In the genomic region with DNA sequence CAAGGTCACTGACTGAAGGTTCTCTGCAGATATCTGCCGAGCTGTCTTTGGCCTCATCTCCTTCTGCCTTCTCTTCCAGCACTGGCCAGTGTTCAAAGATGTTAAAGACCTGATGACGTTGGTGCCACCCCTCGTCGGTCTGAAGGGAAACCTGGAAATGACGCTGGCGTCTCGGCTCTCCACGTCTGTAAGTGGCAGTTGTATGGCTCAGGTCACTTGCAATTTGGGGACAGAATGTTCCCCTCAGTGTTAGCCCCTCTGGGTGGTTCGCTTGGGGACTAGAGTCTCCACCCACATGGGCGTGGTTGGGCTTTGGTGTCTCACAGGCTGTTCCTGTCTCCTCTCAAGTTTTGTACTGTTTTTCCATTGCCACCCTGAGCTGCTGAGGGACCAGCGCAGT, we compare ENCODE assay signal across 10 mouse cellular contexts. TPM values are rescaled to one million over a fixed set of nuclear protein-coding genes. Genes with fewer than 3 reads are reported as not detected.
DNase-seq lines count a peak whose midpoint lies in the region; ATAC-seq and TF ChIP-seq lines count a peak whose summit lies in the region.
"Had no signal": no experiment of that assay in that cellular context is flagged by ENCODE, and none has a peak within 500 bp of the region (broad histone marks: within the 10 kb centered on the region; RNA-seq: fewer than 3 reads in every experiment).

No protein-coding gene starts in this region.

- ATAC-seq in hindbrain, embryonic 12.5 days (ENCODE audit: low FRiP score): no peak
- no peak for ATAC-seq in heart, embryonic 13.5 days (ENCODE audit: extremely low read depth, insufficient number of reproducible peaks, low FRiP score, low TSS enrichment)
- ATAC-seq in midbrain, postnatal 0 days (ENCODE audit: low FRiP score): no peak

- H3K4me2 ChIP-seq in hindbrain, embryonic 12.5 days (replicated peaks): no peak overlapping the region
- H3K4me2 ChIP-seq in heart, embryonic 13.5 days: peak overlapping the region; percentile 28; the same call in 1 of the 2 replicates
- H3K4me2 ChIP-seq in midbrain, postnatal 0 days (ENCODE audit: low read depth, low read length, poor library complexity, severe bottlenecking): no peak overlapping the region
- H3K4me2 ChIP-seq: neural tube, embryonic 13.5 days had no signal

- H3K4me3 ChIP-seq in hindbrain, embryonic 10.5 days: no peak overlapping the region
- H3K4me3 ChIP-seq in hindbrain, embryonic 12.5 days: no peak overlapping the region
- no peak overlapping the region for H3K4me3 ChIP-seq in heart, embryonic 13.5 days
- H3K4me3 ChIP-seq in midbrain, postnatal 0 days (ENCODE audit: low read depth, low read length): no peak overlapping the region
- H3K4me3 ChIP-seq: neural tube, embryonic 13.5 days had no signal

- H3K36me3 ChIP-seq in hindbrain, embryonic 10.5 days: no peaks in the 10 kb centered on the region
- no peaks in the 10 kb centered on the region for H3K36me3 ChIP-seq in hindbrain, embryonic 12.5 days
- peaks cover 16% of the 10 kb centered on the region for H3K36me3 ChIP-seq in heart, embryonic 13.5 days
- H3K36me3 ChIP-seq in midbrain, postnatal 0 days (ENCODE audit: insufficient read depth, low read length): no peaks in the 10 kb centered on the region
- H3K36me3 ChIP-seq: neural tube, embryonic 13.5 days had no signal

- peak overlapping the region; percentile 57; the same call in 1 of the 2 replicates for H3K27ac ChIP-seq in hindbrain, embryonic 10.5 days
- H3K27ac ChIP-seq in hindbrain, embryonic 12.5 days: no peak overlapping the region
- H3K27ac ChIP-seq in heart, embryonic 13.5 days (replicated peaks): no peak overlapping the region
- no peak overlapping the region for H3K27ac ChIP-seq in midbrain, postnatal 0 days (ENCODE audit: low read depth, low read length)
- H3K27ac ChIP-seq: neural tube, embryonic 13.5 days; stomach, postnatal 0 days had no signal

- no peak overlapping the region for H3K9ac ChIP-seq in hindbrain, embryonic 12.5 days
- peak overlapping the region; percentile 20; the same call in 1 of the 2 replicates for H3K9ac ChIP-seq in heart, embryonic 13.5 days
- H3K9ac ChIP-seq in midbrain, postnatal 0 days (replicated peaks; ENCODE audit: low read length, poor library complexity, severe bottlenecking): no peak overlapping the region
- H3K9ac ChIP-seq: neural tube, embryonic 13.5 days had no signal

- 77% methylated on average over 11 of the region's 11 CpGs for WGBS in hindbrain, embryonic 10.5 days
- 78% methylated on average over 11 of the region's 11 CpGs for WGBS in hindbrain, embryonic 12.5 days
- 57% methylated on average over 11 of the region's 11 CpGs for WGBS in heart, embryonic 13.5 days
- WGBS in midbrain, postnatal 0 days: 83% methylated on average over 11 of the region's 11 CpGs

- H3K27me3 ChIP-seq in hindbrain, embryonic 10.5 days (ENCODE audit: insufficient read depth, poor library complexity, severe bottlenecking): no peaks in the 10 kb centered on the region
- no peaks in the 10 kb centered on the region for H3K27me3 ChIP-seq in hindbrain, embryonic 12.5 days
- no peaks in the 10 kb centered on the region for H3K27me3 ChIP-seq in heart, embryonic 13.5 days (replicated peaks)
- H3K27me3 ChIP-seq in midbrain, postnatal 0 days (ENCODE audit: insufficient read depth, low read length): no peaks in the 10 kb centered on the region
- H3K27me3 ChIP-seq: neural tube, embryonic 13.5 days had no signal

- peaks cover 42% of the 10 kb centered on the region for H3K4me1 ChIP-seq in hindbrain, embryonic 10.5 days (replicated peaks)
- peaks cover 15% of the 10 kb centered on the region for H3K4me1 ChIP-seq in hindbrain, embryonic 12.5 days
- peaks cover 57% of the 10 kb centered on the region for H3K4me1 ChIP-seq in heart, embryonic 13.5 days
- no peaks in the 10 kb centered on the region for H3K4me1 ChIP-seq in midbrain, postnatal 0 days (ENCODE audit: insufficient read depth, low read length)

- no peak for DNase-seq in hindbrain, embryonic 10.5 days (ENCODE audit: low spot score)
- peak; percentile 80 for DNase-seq in c-Kit-positive CD71-positive TER-119-positive erythroid progenitor cells, embryonic 14.5 days (ENCODE audit: low spot score)
- peak; percentile 83 for DNase-seq in lung, postnatal 10 days
- no peak for DNase-seq in right cerebral cortex, adult 2 months (ENCODE audit: low spot score in 2 of 2)
- no peak for DNase-seq in midbrain, postnatal 0 days (ENCODE audit: low spot score)
- DNase-seq in ovary, postnatal 36 days (ENCODE audit: low spot score): no peak

- no peaks in the 10 kb centered on the region for H3K9me3 ChIP-seq in hindbrain, embryonic 10.5 days
- no peaks in the 10 kb centered on the region for H3K9me3 ChIP-seq in hindbrain, embryonic 12.5 days (replicated peaks)
- no peaks in the 10 kb centered on the region for H3K9me3 ChIP-seq in heart, embryonic 13.5 days
- no peaks in the 10 kb centered on the region for H3K9me3 ChIP-seq in midbrain, postnatal 0 days (ENCODE audit: low read length)
- H3K9me3 ChIP-seq: neural tube, embryonic 13.5 days had no signal

- no peak for TF ChIP-seq CTCF in midbrain, postnatal 0 days (IDR thresholded peaks at IDR 0.05)

RNA-seq across cellular contexts. Expression of a gene that starts 20.2 kb away (rescaled TPM):
- polyA plus RNA-seq in hindbrain, embryonic 10.5 days (2016; fragmentation: Nextera tagmentation; extraction: Ambion mirVana): 2.8 and 3.6 TPM in 2 replicates
- polyA plus RNA-seq in hindbrain, embryonic 12.5 days (2016; fragmentation: Nextera tagmentation; extraction: Ambion mirVana): 3.6 TPM in 2 replicates
- polyA plus RNA-seq in heart, embryonic 13.5 days (2015; fragmentation: Nextera tagmentation; extraction: Ambion mirVana): 12.1 and 14.0 TPM in 2 replicates
- total RNA-seq in midbrain, postnatal 0 days (2014; rRNA removed): 14.8 and 15.2 TPM in 2 replicates
- polyA plus RNA-seq in midbrain, postnatal 0 days (2015; fragmentation: Nextera tagmentation; extraction: Ambion mirVana): 14.4 and 14.9 TPM in 2 replicates

Comparison
In these comparisons a context has a peak if more than half of its experiments do, and no peak if none do; other contexts are left out.
1. DNase-seq: peak in c-Kit-positive CD71-positive TER-119-positive erythroid progenitor cells, embryonic 14.5 days (single experiment) and lung, postnatal 10 days (single experiment); none in hindbrain, embryonic 10.5 days (single experiment), right cerebral cortex, adult 2 months (0 of 2), midbrain, postnatal 0 days (single experiment) and ovary, postnatal 36 days (single experiment).